Mouse (Mus musculus) midbrain, embryonic 14.5 days (tissue): ENCODE measurements around the gene Spata18. TPM values are rescaled to one million over a fixed set of nuclear protein-coding genes. Genes with fewer than 3 reads are reported as not detected.

Experiments used
- ATAC-seq: fragments of 200-750 bp; cut with Nextera tagmentation; 2 replicates; pipeline ENCODE4 v1.8.0; 2017; ENCODE audit warnings: moderate number of reproducible peaks, moderate library complexity; ENCODE audit not compliant: low FRiP score, low TSS enrichment
- DNase-seq: peaks from one replicate; pipeline ENCODE4 v3.0.0-alpha.2; 2015
- H3K27ac ChIP-seq: fragments of 300-500 bp; sonication (generic); replicated peaks from 2 replicates; pipeline ENCODE4 v1.5.1; 2014; ENCODE audit warnings: mild to moderate bottlenecking, low read depth, low read length, moderate library complexity
- H3K27me3 ChIP-seq: fragments of 300-500 bp; sonication (generic); 2 replicates; pipeline ENCODE4 v1.6.1; 2014; ENCODE audit warnings: low read length, control low read depth, mixed read lengths; ENCODE audit not compliant: control insufficient read depth, insufficient read depth
- H3K36me3 ChIP-seq: fragments of 300-500 bp; sonication (generic); 2 replicates; pipeline ENCODE4 v1.6.1; 2014; ENCODE audit warnings: low read length, control low read depth; ENCODE audit not compliant: control insufficient read depth, insufficient read depth
- H3K4me1 ChIP-seq: fragments of 300-500 bp; sonication (generic); 2 replicates; pipeline ENCODE4 v1.6.1; 2014; ENCODE audit warnings: mild to moderate bottlenecking, antibody characterized with exemption, low read length, control low read depth; ENCODE audit not compliant: control insufficient read depth, insufficient read depth
- H3K4me2 ChIP-seq: fragments of 300-500 bp; sonication (generic); 2 replicates; pipeline ENCODE4 v1.6.1; 2014; ENCODE audit warnings: mild to moderate bottlenecking, low read length, moderate library complexity
- H3K4me3 ChIP-seq: fragments of 300-500 bp; sonication (generic); replicated peaks from 2 replicates; pipeline ENCODE4 v1.5.1; 2014; ENCODE audit warnings: low read depth, low read length
- H3K9ac ChIP-seq: fragments of 300-500 bp; sonication (generic); replicated peaks from 2 replicates; pipeline ENCODE4 v1.6.1; 2014; ENCODE audit warnings: mild to moderate bottlenecking, low read length, moderate library complexity
- H3K9me3 ChIP-seq: fragments of 300-500 bp; sonication (generic); 2 replicates; pipeline ENCODE4 v1.6.1; 2016; ENCODE audit warnings: low read length, control low read depth, mixed read lengths; ENCODE audit not compliant: control insufficient read depth
- WGBS: fragments of 180-500 bp; shearing (Covaris S2); extraction: QIAGEN DNeasy Blood & Tissue Kit; methylation state at CpG from one replicate; pipeline ENCODE4 v1.1.7; 2014; 5-methylcytosine and 5-hydroxymethylcytosine counted together
- polyA plus RNA-seq: library from polyadenylated mRNA; unstranded; fragments of >200 nt; fragmentation: Nextera tagmentation; extraction: Ambion mirVana; gene quantifications from 2 replicates; pipeline ENCODE4 v1.2.1, GENCODE M21; 2014

The Spata18 gene
- polyA plus RNA-seq, 1 experiment from 2014 or later: 0.21 TPM

GRCm38 (mm10) chr5:73626842-73627241 lies 24.3 kb upstream of the Spata18 start:
- no peak for DNase-seq
- H3K9me3 ChIP-seq: no peaks in the 10 kb centered on the region
- H3K4me3 ChIP-seq: no peak overlapping the region
- H3K9ac ChIP-seq: no peak overlapping the region
- no peaks in the 10 kb centered on the region for H3K27me3 ChIP-seq
- ATAC-seq: no peak
- no peaks in the 10 kb centered on the region for H3K36me3 ChIP-seq
- no peaks in the 10 kb centered on the region for H3K4me1 ChIP-seq
- no peak overlapping the region for H3K27ac ChIP-seq
- WGBS: 93% methylated on average over 7 of the region's 7 CpGs
- H3K4me2 ChIP-seq: no peak overlapping the region

GRCm38 (mm10) chr5:73627559-73627958 lies 23.6 kb upstream of the Spata18 start:
- no peaks in the 10 kb centered on the region for H3K9me3 ChIP-seq

GRCm38 (mm10) chr5:73627991-73628390 lies 23.2 kb upstream of the Spata18 start:
- no peaks in the 10 kb centered on the region for H3K27me3 ChIP-seq
- no peak for ATAC-seq
- no peak overlapping the region for H3K9ac ChIP-seq
- DNase-seq: no peak
- 75% methylated on average over 15 of the region's 15 CpGs for WGBS
- H3K4me1 ChIP-seq: no peaks in the 10 kb centered on the region
- H3K36me3 ChIP-seq: no peaks in the 10 kb centered on the region
- no peak overlapping the region for H3K27ac ChIP-seq
- no peak overlapping the region for H3K4me2 ChIP-seq
- H3K9me3 ChIP-seq: no peaks in the 10 kb centered on the region
- H3K4me3 ChIP-seq: no peak overlapping the region

More at GRCm38 (mm10) chr5:73627559-73627958, 23.6 kb upstream of the Spata18 start:
- no peak for ATAC-seq
- DNase-seq: no peak
- H3K36me3 ChIP-seq: no peaks in the 10 kb centered on the region
- H3K27ac ChIP-seq: no peak overlapping the region
- H3K4me2 ChIP-seq: no peak overlapping the region
- no peaks in the 10 kb centered on the region for H3K4me1 ChIP-seq
- 52% methylated on average over 4 of the region's 4 CpGs for WGBS
- H3K4me3 ChIP-seq: no peak overlapping the region
- no peaks in the 10 kb centered on the region for H3K27me3 ChIP-seq
- H3K9ac ChIP-seq: no peak overlapping the region

GRCm38 (mm10) chr5:73630141-73630540 lies 21.0 kb upstream of the Spata18 start:
- no peaks in the 10 kb centered on the region for H3K27me3 ChIP-seq
- H3K4me1 ChIP-seq: no peaks in the 10 kb centered on the region
- DNase-seq: no peak
- H3K9me3 ChIP-seq: peaks cover 5% of the 10 kb centered on the region; the same call in 1 of the 2 replicates
- WGBS: 88% methylated on average over 5 of the region's 5 CpGs
- no peak overlapping the region for H3K9ac ChIP-seq
- H3K36me3 ChIP-seq: peaks cover 13% of the 10 kb centered on the region
- no peak for ATAC-seq
- no peak overlapping the region for H3K4me3 ChIP-seq
- no peak overlapping the region for H3K4me2 ChIP-seq
- no peak overlapping the region for H3K27ac ChIP-seq

- Histone ChIP-seq H3K36me3 (peaks cover 20% of the 10 kb centered on the region), H3K4me2 (no peak overlapping the region), H3K4me3 (no peak overlapping the region), H3K9me3 (peaks cover 5% of the 10 kb centered on the region; the same call in 1 of the 2 replicates), H3K4me1 (no peaks in the 10 kb centered on the region), H3K9ac (no peak overlapping the region), H3K27me3 (no peaks in the 10 kb centered on the region), H3K27ac (no peak overlapping the region)
- DNase-seq (no peak), ATAC-seq (no peak)
- 27% methylated on average over 10 of the region's 10 CpGs for WGBS
These were observed 20.1 kb upstream of the Spata18 start for GRCm38 (mm10) chr5:73631001-73631558.

- DNase-seq: no peak
- WGBS: 73% methylated on average over 8 of the region's 8 CpGs
- H3K36me3 ChIP-seq: peaks cover 20% of the 10 kb centered on the region
- no peaks in the 10 kb centered on the region for H3K4me1 ChIP-seq
- no peak for ATAC-seq
- H3K4me2 ChIP-seq: no peak within 1 kb of the TSS
- H3K27me3 ChIP-seq: no peaks in the 10 kb centered on the region
- H3K27ac ChIP-seq: no peak within 1 kb of the TSS
- no peak within 1 kb of the TSS for H3K9ac ChIP-seq
- H3K9me3 ChIP-seq: peaks cover 5% of the 10 kb centered on the region; the same call in 1 of the 2 replicates
- no peak within 1 kb of the TSS for H3K4me3 ChIP-seq
These were observed 18.9 kb upstream of the Spata18 start, which contains the start of gene Lrrc66 for GRCm38 (mm10) chr5:73632291-73632690. TSS of gene Lrrc66 (minus strand) at chr5:73632526.

- H3K9me3 ChIP-seq: peaks cover 5% of the 10 kb centered on the region; the same call in 1 of the 2 replicates
- no peak overlapping the region for H3K9ac ChIP-seq
- no peaks in the 10 kb centered on the region for H3K4me1 ChIP-seq
- ATAC-seq: no peak; the same call in 1 of the 2 replicates
- WGBS: 57% methylated on average over 8 of the region's 8 CpGs
- no peak overlapping the region for H3K4me2 ChIP-seq
- DNase-seq: peak; percentile 87
- no peak overlapping the region for H3K4me3 ChIP-seq
- peaks cover 20% of the 10 kb centered on the region for H3K36me3 ChIP-seq
- no peak overlapping the region for H3K27ac ChIP-seq
- H3K27me3 ChIP-seq: no peaks in the 10 kb centered on the region
These were observed 18.0 kb upstream of the Spata18 start for GRCm38 (mm10) chr5:73633141-73633540.

- Histone ChIP-seq H3K9me3 (peaks cover 5% of the 10 kb centered on the region; the same call in 1 of the 2 replicates), H3K36me3 (peaks cover 32% of the 10 kb centered on the region), H3K4me3 (no peak overlapping the region), H3K27me3 (no peaks in the 10 kb centered on the region), H3K4me2 (no peak overlapping the region), H3K4me1 (no peaks in the 10 kb centered on the region), H3K9ac (no peak overlapping the region; the same call in 1 of the 2 replicates), H3K27ac (peak overlapping the region; percentile 49; the same call in 1 of the 2 replicates)
- ATAC-seq: peak; percentile 43; the same call in 1 of the 2 replicates
- 41% methylated on average over 8 of the region's 8 CpGs for WGBS
- peak; percentile 90 for DNase-seq
These were observed 13.7 kb upstream of the Spata18 start for GRCm38 (mm10) chr5:73637337-73638107.
